Mouse (Mus musculus) testis, postnatal 14 days (tissue): ENCODE results near the gene Guca2b.

ENCODE experiments used
- DNase-seq: peaks from one replicate; pipeline ENCODE4 v3.0.0; 2021; ENCODE audit warnings: low spot score

Gene Guca2b

DNA sequence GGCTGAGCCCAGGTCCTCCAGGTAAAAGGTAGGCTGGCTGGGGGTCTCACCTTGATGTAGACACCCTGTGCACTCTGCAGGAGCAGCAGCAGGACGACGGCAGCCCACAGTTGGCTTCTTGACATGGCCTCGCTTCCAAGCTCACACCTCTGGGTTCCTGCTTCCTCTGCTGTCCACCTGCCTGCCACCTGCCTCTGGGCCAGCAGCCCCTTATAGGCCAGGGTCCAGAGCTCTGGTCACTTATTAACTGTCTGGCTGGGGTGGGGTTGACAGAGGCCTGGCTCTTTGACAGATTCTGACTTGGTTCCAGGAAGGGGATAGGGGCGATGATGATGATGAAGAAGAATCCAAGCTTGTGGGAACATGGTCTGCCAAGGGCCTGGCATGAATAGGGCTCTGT is at the start of gene Guca2b:
TSS of gene Guca2b (minus strand) at position 224 of the 400 bp plus-strand sequence.
- no peak for DNase-seq

DNA sequence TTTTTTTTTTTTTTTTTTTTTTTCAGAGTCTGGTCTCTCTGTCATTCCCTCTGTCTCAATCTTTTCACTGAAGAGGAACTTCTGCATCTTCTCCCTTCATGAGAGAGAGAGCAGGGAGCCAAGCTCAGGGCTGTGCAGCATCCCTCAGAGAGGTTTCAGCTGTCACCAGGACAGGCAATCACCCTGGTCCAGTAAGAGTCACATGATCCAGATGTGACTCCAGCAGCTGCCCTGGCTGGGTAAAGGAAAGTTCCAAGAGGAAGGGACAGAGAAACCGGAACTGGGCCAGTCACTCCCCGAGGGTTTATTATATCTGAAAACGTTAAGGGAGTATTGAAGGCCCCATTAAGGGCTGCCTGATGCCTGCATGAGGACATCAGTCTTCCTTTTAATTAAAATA is 49.0 kb upstream of the Guca2b start:
- no peak for DNase-seq

DNA sequence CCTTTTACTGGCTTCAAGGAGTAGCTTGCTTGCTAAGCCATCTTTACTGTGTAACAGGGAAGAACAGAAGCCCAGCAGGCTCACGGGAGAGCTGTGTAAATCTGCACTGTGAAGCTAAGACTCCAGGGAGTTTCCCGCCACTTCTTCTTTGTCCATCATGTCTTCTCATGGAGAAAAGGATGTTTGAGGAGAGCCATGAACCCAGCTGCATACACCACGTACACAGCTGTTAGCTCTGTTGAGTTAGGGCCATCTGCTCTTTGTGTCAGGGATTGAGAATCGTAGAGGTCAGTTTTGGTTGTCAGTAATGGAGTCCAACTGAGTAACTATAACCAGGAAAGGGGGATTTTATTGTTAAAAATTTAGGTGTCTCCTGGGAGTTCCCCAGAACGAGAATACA is 48.6 kb upstream of the Guca2b start:
- DNase-seq: no peak

DNA sequence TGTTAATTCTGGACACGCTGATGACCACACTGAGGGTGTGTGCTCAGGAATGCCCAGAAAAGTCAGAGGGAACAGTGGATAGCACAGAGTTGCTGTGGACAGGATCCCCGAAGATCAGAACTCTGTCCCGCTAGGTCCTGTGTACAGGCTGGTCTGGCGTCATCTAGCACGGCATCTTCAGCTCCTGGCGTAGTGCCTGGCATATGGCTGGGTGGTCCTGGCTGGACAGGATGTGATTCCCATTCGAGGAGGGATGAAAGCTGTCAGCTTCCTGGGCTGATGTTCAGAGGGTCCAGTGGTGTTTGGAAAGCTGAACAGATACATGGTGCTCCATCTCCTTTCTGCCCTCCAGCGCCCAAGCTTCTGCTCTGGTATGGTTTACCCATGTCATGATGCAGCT is 45.2 kb upstream of the Guca2b start:
- DNase-seq: no peak

DNA sequence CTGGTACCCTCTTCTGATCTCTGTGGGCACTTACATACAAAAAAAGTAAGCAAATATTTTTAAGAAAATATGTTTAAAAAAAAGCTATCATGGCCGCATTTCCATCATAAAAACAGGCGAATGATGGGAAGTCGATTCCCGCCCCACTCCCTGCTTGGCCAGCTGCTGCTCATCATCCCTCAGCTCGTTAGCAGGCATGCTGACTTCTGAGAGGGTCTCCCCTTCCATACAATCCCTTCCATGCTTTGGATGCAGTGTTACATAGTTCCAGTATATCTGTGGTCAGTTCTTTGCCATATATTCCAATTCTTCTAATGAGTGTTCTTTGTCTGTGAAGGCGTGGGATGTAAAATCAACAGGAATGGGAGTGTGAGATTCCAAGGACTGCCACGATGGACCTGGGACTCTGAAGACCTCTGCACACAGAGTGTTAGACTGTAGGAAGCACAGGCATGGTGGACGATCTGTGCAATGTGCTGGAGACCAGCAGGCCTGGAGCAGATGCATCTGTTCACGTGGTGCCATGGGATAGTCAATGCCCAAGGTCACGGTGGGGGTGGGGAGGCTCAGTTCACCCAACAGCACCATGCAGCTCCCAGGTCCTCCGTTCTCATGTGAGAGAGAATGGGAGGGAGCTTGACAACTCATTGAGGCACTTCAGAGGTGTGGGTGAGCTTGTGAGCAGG is 42.7 kb upstream of the Guca2b start:
- no peak for DNase-seq

DNA sequence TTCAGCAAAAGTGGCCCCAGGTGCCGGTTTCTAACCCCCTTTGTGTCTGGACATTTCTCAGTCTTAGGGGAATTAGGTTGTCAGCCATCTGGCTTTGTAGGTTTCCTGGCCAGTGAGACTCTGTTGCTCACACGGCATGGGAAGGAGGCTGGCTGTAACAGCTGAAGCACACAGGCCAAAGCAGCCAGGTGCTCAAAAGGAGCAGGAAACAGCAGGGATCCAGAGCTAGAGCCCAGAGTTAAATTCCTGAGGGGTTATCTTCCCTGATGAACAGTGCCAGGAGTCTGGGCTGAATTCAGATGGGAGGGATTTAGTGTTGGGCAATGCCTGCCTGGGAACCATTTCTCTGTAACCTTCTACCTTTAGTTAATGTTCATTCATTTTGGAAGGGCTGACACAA is 39.6 kb upstream of the Guca2b start:
- DNase-seq: no peak

DNA sequence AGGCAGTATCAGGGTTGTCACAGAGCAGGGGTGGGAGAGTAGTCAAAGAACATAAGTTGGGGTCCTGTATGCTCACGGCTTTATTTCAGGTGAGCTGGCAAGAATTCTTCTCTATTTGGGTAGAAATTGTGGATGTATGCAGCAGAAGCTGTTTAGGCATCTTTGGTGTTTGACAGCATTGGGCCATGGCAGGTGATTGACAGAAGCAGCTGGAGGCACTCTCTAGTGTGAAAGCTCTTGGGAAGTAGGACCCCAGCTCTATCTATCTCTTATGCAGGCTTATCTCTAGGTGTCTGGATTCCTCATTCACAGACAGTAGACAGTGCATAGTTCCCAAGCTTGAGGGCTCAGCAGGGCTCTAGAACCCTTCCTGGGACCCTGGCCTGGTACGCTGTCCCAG is 27.0 kb upstream of the Guca2b start:
- no peak for DNase-seq

DNA sequence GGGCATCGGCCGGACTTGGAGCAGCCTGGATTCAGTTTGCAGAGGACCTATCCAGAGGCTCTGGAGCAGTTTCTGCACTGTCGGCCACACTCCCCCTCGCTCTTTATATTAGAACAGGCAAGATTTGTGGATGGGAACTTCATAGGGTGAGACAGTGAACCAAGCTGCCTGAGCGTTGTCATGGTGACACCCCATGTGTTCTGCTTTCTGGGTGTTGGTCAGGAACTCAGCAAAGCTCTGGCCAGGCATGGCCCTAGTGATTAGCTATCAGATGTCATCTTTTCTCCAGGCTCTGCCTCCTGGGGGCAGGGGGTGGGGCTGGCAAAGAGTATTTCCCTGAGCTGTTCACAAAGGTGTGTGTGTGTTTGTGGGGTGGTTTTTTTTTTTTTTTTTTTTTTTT is 23.8 kb upstream of the Guca2b start:
- DNase-seq: no peak

DNA sequence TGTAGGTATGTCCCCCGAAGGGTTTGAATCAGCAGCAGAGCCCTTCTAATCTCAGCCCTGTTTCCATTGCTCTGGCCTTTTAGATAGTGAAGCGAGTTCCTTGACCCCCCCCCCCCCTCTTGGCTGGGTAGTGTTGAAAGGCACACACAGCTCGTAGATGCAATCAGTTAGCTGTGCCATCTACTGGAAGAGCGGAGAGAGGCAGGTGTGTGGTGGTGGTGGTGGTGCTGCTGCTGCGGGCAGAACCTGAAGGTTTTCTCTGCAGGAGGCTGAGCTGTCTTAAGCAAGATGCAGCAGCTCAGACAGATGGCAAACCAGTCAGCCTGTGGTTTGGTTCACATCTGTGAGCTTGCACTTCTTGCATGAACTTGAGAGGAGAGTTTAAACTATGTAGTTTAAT is 13.9 kb upstream of the Guca2b start:
- no peak for DNase-seq

DNA sequence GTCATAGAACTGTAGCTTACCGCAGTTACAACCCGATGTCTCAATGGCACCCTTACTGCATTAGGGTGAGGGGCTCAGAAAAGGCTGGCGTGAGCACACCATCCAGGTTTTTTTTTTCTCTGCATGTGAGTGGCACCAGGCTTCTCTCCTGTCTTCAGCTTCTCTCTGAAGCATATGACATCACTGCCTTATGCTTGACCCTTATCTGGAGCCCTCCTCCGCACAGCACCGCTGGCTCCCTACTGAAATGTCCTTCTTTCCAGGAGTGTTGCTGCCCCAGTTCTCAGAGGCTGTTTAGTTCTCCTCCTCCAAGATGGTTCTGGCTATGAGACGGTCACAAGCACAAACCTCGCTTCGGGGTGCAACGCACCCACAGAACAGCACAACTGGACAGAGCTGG is 12.4 kb upstream of the Guca2b start:
- no peak for DNase-seq

DNA sequence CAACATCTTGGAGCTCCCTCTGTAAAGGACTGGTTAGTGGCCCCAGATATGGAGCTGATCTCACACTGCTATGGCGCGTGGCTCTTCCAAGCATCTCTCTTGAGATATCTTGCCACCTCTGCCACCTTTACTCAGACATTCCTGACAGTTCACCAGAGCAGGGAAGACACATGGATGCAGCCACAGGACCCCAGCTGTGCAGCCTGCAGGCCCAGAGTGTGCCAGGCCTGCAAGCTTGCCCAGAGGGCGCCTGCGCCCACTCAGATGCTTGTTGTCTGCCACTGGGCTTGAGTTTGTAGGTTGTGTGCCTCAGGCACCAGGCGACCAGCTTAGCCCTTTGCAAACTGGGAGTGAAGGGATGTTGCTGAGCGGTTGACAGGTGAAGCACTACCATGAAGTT is 12.0 kb upstream of the Guca2b start:
- no peak for DNase-seq

DNA sequence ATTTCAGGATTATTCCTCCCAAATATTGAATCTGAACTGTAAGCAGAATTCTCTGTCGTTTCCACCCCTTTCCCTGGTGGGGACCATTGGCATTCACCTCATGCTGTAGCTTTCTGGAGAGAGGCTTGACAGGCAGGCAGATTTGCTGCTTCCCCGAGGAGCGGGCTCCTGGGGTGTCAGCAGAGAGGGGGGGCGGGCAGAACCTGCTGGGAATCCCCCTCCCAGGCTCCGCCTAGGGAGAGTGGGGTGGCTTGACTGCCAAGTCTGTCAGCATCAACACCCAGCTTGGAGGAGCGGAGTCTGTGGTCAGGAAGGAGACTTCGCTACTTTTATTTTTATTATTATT is 11.4 kb upstream of the Guca2b start:
- no peak for DNase-seq

DNA sequence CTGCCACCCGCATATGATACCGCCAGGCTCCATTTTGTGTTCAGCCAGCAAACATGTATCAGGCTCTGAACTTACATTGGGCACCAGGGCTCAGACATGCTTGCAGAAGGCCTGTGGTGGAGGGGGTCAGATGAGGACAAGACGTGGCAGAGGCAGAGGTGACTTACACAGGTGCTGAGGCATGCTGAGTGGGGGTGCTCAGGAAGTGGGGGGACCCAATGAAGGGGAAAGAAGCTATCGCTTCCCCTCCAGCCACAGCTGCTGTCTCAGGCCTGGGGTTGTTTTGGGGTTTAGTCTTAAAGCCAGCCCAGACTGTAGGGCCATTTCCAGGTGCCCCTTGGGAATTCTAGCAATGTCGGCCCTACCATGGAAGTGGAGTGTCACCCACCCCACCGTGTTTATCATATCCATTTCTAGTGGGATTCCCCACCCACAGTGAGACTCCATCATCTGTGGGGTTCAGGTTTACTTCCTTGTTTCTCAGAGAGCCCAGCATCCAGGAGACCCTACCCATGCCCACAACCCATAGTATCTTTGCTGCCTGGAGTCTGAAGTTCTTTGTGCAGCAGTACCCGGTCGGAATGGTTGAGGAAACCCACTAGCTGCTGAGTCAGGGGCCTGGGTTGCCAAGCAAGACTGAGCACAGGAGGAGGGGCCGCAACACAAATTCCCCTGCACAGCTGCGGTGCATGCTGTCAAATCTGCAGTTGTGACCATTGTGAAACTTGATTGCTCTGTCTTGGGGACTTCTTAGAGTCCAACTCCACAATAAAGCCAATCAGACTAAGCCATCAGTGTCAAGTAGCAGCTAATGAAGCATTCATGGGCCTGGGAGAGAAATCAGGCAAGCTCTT is 10.8 kb upstream of the Guca2b start:
- DNase-seq: no peak

DNA sequence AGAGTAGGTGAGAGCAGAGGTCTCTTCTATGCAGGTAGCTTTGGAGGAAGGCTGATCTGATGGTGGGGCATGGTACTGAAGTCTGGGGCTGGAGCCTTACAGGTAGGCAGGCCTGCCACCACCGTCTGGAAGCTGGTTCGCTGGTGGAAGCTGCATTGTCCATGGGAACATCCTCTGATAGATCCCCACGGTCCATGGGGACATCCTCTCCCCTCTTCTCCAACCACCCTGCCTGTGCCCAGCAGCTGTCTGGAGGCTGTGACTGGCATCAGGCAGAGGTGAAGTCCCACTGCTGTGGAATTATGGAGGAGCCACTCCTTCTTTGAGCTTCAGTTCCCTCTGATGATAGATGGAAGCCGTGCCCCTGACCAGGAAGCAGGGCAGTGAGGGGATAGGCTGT is 9.8 kb upstream of the Guca2b start:
- DNase-seq: no peak

DNA sequence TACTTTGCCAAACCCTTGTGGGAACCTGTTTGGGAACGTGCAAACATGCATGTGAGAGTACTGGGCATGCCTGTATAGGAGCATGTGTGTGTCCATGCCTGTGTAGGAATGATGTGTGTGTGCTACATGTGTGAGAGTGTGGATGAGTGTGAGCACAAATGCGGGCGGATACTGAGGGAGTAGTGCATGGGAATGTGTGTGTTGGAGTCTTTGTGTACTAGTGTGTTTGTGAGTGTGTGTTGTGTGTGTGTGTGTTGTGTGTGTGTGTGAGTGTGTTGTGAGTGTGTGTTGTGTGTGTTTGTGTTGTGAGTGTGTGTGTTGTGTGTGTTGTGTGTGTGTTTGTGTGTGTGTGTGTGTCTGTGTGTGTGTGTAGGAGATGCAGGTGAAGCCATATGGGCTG is 9.4 kb upstream of the Guca2b start:
- no peak for DNase-seq

DNA sequence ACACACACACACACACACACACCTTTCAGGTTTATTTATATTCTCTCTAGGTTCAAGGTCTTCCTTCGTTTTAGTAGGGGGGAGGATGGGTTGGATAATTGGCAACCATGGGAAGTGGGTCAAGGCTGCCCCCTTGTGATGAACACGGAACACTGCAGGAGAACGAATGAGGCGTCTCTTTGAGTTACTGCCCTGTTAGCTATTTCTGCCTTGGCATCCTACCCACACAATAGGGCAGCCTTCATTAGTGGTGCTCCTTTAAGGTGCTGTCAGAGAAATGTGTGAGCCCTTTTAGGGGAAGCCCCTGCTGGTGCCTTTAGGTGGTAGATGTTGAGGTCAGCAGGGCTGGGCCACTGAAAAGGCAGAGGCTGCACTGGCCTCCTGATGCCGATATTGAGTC is 8.7 kb upstream of the Guca2b start:
- no peak for DNase-seq

DNA sequence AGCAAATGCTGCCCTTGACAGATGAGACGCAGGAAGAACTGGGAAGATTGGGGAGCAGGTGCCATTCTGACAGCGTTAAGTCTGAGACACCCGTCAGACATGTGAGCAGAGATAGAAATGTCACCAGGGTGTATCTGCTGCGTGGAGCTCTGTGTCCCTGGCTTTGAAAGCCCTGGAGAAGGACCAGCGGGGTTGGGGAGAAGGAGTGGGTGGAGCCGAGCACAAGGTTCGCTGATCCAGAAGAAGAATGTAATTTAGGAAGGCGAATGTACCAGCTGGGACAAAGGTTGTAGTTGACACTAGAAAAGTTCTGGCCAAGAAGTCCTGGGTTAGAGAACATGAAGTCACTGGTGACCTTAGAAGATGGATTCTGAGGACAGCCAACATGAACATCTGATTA is 7.4 kb upstream of the Guca2b start:
- DNase-seq: no peak

DNA sequence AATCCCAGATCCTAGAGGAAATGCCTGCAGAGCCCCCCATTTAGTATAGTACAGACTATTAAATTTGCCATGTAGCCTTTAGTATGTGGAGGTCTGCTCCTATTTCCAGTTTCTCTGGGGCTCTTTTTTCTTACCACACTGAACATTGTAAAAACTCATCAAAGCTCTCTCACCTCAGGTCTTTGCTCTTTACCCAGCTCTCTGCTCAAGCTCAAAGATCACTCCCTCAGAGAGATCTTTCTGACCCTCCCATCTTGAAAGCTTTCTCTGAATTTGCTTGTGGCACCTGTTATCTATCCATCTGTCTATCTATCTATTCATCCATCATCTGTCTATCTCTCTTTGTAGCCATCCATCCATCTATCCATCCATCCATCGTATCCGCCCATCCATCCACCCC is 6.4 kb upstream of the Guca2b start:
- no peak for DNase-seq

DNA sequence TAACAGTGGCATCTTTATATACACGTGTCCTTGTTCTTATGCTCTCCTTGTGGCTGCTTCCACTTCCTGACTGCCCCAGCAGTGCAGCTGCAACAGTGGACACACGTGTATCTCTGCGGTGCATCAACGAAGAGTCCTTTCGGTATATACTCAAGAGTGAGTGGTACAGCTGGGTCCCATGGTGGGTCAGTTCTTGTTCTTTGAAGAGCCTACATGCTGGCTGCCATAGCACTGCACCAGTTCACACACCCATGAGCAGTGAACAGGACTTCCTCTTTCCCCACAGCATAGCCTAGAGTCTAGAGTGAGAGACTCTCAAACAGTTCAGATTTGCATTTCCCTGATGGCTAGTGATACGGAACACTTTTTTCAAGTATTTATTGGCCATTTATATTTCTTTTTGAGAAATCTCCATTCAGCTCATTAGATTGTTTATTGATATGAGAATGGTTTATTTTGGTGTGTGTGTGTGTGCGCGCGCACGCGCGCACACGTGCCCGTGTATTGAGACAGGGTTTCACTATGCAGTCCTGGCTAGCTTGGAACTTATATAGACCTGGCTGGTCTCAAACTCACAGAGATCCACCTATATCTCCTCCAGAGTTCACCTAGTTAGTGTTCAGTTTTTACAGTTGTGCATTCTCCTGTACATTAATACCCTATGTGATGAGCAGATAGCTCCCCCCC is 4.8 kb upstream of the Guca2b start:
- DNase-seq: no peak

DNA sequence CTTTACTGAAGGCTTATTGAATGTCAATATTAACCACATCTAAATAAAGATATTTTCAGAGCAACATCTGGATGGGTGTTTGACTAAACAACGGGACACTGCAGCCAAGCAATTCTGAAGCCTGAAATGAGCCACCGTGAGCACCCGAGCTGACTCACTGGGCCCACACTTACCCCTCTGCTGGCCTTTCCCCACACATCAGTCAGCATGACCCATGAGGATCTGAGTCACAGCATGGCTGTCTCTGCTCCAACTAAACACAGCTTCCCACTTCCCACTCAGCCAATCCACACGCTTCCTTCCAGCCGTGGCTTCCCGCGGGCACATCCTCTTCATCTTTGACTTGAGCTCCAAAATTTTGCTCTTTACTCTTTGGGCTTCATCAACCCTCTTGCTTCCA is 4.2 kb upstream of the Guca2b start:
- no peak for DNase-seq

DNA sequence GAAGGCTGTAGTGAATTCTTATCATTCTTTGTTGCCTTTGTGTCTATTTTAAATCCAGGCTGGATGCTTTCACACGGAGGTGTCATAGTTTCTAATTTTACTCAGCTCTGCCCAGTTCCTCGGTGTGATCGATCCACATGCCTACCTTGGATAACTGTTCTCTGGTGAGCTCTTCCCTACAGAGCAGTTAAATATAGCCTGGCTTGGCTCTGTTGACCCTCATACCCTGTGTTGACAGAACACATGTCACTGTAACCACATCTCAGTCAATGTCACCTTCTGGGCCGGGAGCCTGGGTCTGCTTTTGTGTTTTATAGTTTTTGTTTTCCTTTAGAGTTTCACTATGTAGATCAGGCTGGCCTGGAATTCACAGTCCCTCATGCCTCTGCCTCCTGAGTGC is 3.4 kb upstream of the Guca2b start:
- DNase-seq: no peak

DNA sequence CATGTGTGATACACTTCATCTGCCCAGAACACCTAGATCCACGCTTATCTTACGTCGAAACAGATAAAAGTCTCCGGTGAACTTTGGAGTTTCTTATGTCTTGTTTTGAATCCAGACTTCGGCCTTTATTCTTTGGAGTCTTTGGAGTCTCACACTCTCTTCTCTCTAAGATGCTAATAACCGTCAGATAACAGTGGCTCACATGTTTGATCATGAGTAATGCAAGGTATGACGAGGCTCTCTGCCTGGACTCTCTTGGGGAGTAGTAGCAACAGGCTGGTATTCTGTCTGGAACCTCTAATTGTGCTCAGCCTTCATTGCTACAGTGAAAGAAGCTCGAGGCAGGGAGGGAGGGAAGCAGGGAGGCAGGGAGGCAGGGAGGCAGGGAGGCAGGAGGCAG is 1.3 kb upstream of the Guca2b start:
- DNase-seq: no peak

DNA sequence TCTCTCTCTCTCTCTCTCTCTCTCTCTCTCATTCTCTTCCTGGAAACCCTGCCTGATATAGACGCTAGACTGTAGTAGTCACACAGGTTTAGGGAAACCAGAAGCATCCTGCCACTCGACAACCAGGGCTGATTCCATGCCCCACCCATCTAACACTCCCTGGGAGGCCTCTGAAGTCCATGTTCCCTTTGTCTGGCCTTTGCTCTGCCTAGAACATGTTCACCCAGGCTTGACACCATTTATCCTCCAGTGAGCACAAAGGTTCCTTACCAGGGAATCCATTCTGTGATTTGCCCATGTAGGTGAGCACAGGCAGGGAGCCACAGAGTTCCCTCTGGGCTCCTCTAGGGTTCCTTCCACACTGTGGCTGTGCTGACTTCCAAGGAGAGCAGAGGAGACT is 508 bp downstream of the Guca2b start:
- DNase-seq: no peak
